Mouse (Mus musculus): ENCODE data around the gene Slc9a9. TPM values are rescaled to one million over a fixed set of nuclear protein-coding genes. Genes with fewer than 3 reads are reported as not detected.

Slc9a9 gene
- polyA plus RNA-seq, 2 experiments, result 3.7 to 5.1 TPM

GRCm38 (mm10) chr9:94681095-94681487 lies 11.4 kb downstream of the Slc9a9 start:
- no peaks in the 10 kb centered on the region for H3K27me3 ChIP-seq (ENCODE audit: control insufficient read depth, insufficient read depth, low read length)
- no peak for TF ChIP-seq POLR2A (IDR thresholded peaks at IDR 0.05; ENCODE audit: borderline replicate concordance, extremely low read depth, insufficient read depth, insufficient read length)
- ATAC-seq (ENCODE audit: low FRiP score, low read depth) (no peak), DNase-seq (ENCODE audit: low spot score) (no peak)
- no peaks in the 10 kb centered on the region for H3K36me3 ChIP-seq (ENCODE audit: control insufficient read depth, insufficient read depth, low read length)
- H3K9ac ChIP-seq (ENCODE audit: low read depth, low read length, severe bottlenecking), result no peak overlapping the region
- H3K9me3 ChIP-seq (ENCODE audit: control insufficient read depth, low read length), result no peaks in the 10 kb centered on the region
- H3K4me2 ChIP-seq (replicated peaks; ENCODE audit: low read depth, low read length, severe bottlenecking), result no peak overlapping the region
- no peaks in the 10 kb centered on the region for H3K4me1 ChIP-seq (ENCODE audit: control insufficient read depth, insufficient read depth, low read length)
- WGBS, result 82% methylated on average over 8 of the region's 8 CpGs
- H3K4me3 ChIP-seq (replicated peaks; ENCODE audit: low read length), result no peak overlapping the region
- no peak overlapping the region for H3K27ac ChIP-seq (replicated peaks; ENCODE audit: low read depth, low read length)

GRCm38 (mm10) chr9:94682260-94682659 lies 12.6 kb downstream of the Slc9a9 start:
- 73% methylated on average over 2 of the region's 2 CpGs for WGBS
- no peak overlapping the region for H3K4me3 ChIP-seq (replicated peaks; ENCODE audit: low read length)
- no peaks in the 10 kb centered on the region for H3K27me3 ChIP-seq (ENCODE audit: control insufficient read depth, insufficient read depth, low read length)
- H3K9ac ChIP-seq (ENCODE audit: low read depth, low read length, severe bottlenecking), result no peak overlapping the region
- H3K9me3 ChIP-seq (ENCODE audit: control insufficient read depth, low read length), result no peaks in the 10 kb centered on the region
- DNase-seq (ENCODE audit: low spot score), result no peak
- H3K36me3 ChIP-seq (ENCODE audit: control insufficient read depth, insufficient read depth, low read length), result no peaks in the 10 kb centered on the region
- no peak overlapping the region for H3K4me2 ChIP-seq (replicated peaks; ENCODE audit: low read depth, low read length, severe bottlenecking)
- no peaks in the 10 kb centered on the region for H3K4me1 ChIP-seq (ENCODE audit: control insufficient read depth, insufficient read depth, low read length)
- no peak overlapping the region for H3K27ac ChIP-seq (replicated peaks; ENCODE audit: low read depth, low read length)
- TF ChIP-seq POLR2A (IDR thresholded peaks at IDR 0.05; ENCODE audit: borderline replicate concordance, extremely low read depth, insufficient read depth, insufficient read length), result no peak
- ATAC-seq (ENCODE audit: low FRiP score, low read depth), result no peak

GRCm38 (mm10) chr9:94685640-94686039 lies 15.9 kb downstream of the Slc9a9 start:
- no peaks in the 10 kb centered on the region for H3K27me3 ChIP-seq (ENCODE audit: control insufficient read depth, insufficient read depth, low read length)
- DNase-seq (ENCODE audit: low spot score), result no peak
- H3K36me3 ChIP-seq (ENCODE audit: control insufficient read depth, insufficient read depth, low read length), result no peaks in the 10 kb centered on the region
- WGBS, result 81% methylated on average over 1 of the region's 1 CpGs
- no peak overlapping the region for H3K4me2 ChIP-seq (replicated peaks; ENCODE audit: low read depth, low read length, severe bottlenecking)
- H3K9ac ChIP-seq (ENCODE audit: low read depth, low read length, severe bottlenecking), result no peak overlapping the region
- H3K4me3 ChIP-seq (replicated peaks; ENCODE audit: low read length), result no peak overlapping the region
- ATAC-seq (ENCODE audit: low FRiP score, low read depth), result no peak
- no peaks in the 10 kb centered on the region for H3K4me1 ChIP-seq (ENCODE audit: control insufficient read depth, insufficient read depth, low read length)
- TF ChIP-seq POLR2A (IDR thresholded peaks at IDR 0.05; ENCODE audit: borderline replicate concordance, extremely low read depth, insufficient read depth, insufficient read length), result no peak
- no peaks in the 10 kb centered on the region for H3K9me3 ChIP-seq (ENCODE audit: control insufficient read depth, low read length)
- H3K27ac ChIP-seq (replicated peaks; ENCODE audit: low read depth, low read length), result no peak overlapping the region

- Histone ChIP-seq H3K36me3 (ENCODE audit: control insufficient read depth, insufficient read depth, low read length) (no peaks in the 10 kb centered on the region), H3K4me1 (ENCODE audit: control insufficient read depth, insufficient read depth, low read length) (no peaks in the 10 kb centered on the region), H3K4me3 (replicated peaks; ENCODE audit: low read length) (no peak overlapping the region), H3K27me3 (ENCODE audit: control insufficient read depth, insufficient read depth, low read length) (no peaks in the 10 kb centered on the region), H3K9ac (ENCODE audit: low read depth, low read length, severe bottlenecking) (no peak overlapping the region), H3K9me3 (ENCODE audit: control insufficient read depth, low read length) (no peaks in the 10 kb centered on the region), H3K4me2 (replicated peaks; ENCODE audit: low read depth, low read length, severe bottlenecking) (no peak overlapping the region), H3K27ac (replicated peaks; ENCODE audit: low read depth, low read length) (no peak overlapping the region)
- DNase-seq (ENCODE audit: low spot score), result no peak
- ATAC-seq (ENCODE audit: low FRiP score, low read depth), result no peak
- TF ChIP-seq POLR2A (IDR thresholded peaks at IDR 0.05; ENCODE audit: borderline replicate concordance, extremely low read depth, insufficient read depth, insufficient read length), result no peak
- 67% methylated on average over 2 of the region's 2 CpGs for WGBS
Measured at GRCm38 (mm10) chr9:94686380-94686779, 16.7 kb downstream of the Slc9a9 start.

GRCm38 (mm10) chr9:94687203-94687859 lies 17.6 kb downstream of the Slc9a9 start:
- Histone ChIP-seq H3K4me3 (replicated peaks; ENCODE audit: low read length) (no peak overlapping the region), H3K27ac (replicated peaks; ENCODE audit: low read depth, low read length) (no peak overlapping the region), H3K36me3 (ENCODE audit: control insufficient read depth, insufficient read depth, low read length) (no peaks in the 10 kb centered on the region), H3K27me3 (ENCODE audit: control insufficient read depth, insufficient read depth, low read length) (no peaks in the 10 kb centered on the region), H3K9ac (ENCODE audit: low read depth, low read length, severe bottlenecking) (no peak overlapping the region), H3K4me1 (ENCODE audit: control insufficient read depth, insufficient read depth, low read length) (no peaks in the 10 kb centered on the region), H3K4me2 (replicated peaks; ENCODE audit: low read depth, low read length, severe bottlenecking) (no peak overlapping the region), H3K9me3 (ENCODE audit: control insufficient read depth, low read length) (no peaks in the 10 kb centered on the region)
- 75% methylated on average over 1 of the region's 1 CpGs for WGBS
- DNase-seq (ENCODE audit: low spot score) (no peak), ATAC-seq (ENCODE audit: low FRiP score, low read depth) (no peak)
- no peak for TF ChIP-seq POLR2A (IDR thresholded peaks at IDR 0.05; ENCODE audit: borderline replicate concordance, extremely low read depth, insufficient read depth, insufficient read length)
